Mouse (Mus musculus): ENCODE results near the gene Atp7b. TPM values are rescaled to one million over a fixed set of nuclear protein-coding genes. Genes with fewer than 3 reads are reported as not detected.

Gene Atp7b
- polyA plus RNA-seq, 1 experiment = 0.04 TPM

GRCm38 (mm10) chr8:21947311-21948017, 112.6 kb downstream of the Atp7b start:
- H3K79me2 ChIP-seq (ENCODE audit: control insufficient read depth, insufficient read depth) = no peaks in the 10 kb centered on the region
- no peak overlapping the region for H3K4me3 ChIP-seq (ENCODE audit: insufficient read depth, poor library complexity, severe bottlenecking)
- no peaks in the 10 kb centered on the region for H3K79me3 ChIP-seq (ENCODE audit: low read depth)
- no peak for TF ChIP-seq MYOG (IDR thresholded peaks at IDR 0.05; ENCODE audit: control insufficient read depth, extremely low read depth, insufficient read length)
- no peak for TF ChIP-seq MAX (IDR thresholded peaks at IDR 0.05)
- TF ChIP-seq CEBPB (IDR thresholded peaks at IDR 0.05; ENCODE audit: low read depth) = no peak
- no peak for TF ChIP-seq CTCF (IDR thresholded peaks at IDR 0.05; ENCODE audit: control insufficient read depth, insufficient read depth, insufficient read length)
- TF ChIP-seq MYOD1 (IDR thresholded peaks at IDR 0.05; ENCODE audit: control insufficient read depth, insufficient read length, low read depth) = no peak
- TF ChIP-seq FOSL1 (IDR thresholded peaks at IDR 0.05; ENCODE audit: insufficient read depth, low read length, poor library complexity, severe bottlenecking) = no peak
- TF ChIP-seq USF1 (IDR thresholded peaks at IDR 0.05; ENCODE audit: low read depth) = no peak
- no peaks in the 10 kb centered on the region for H3K36me3 ChIP-seq (ENCODE audit: control insufficient read depth, insufficient read depth)
- H3K27me3 ChIP-seq (ENCODE audit: control insufficient read depth, insufficient read depth, insufficient read length) = no peaks in the 10 kb centered on the region
- no peak overlapping the region for H3ac ChIP-seq (ENCODE audit: control insufficient read depth, insufficient read length, low read depth)

GRCm38 (mm10) chr8:21946462-21946861, 113.6 kb downstream of the Atp7b start, which contains the start of gene Defb13:
Gene Defb13 (plus strand): TSS chr8:21946762.
- TF ChIP-seq MYOD1 (IDR thresholded peaks at IDR 0.05; ENCODE audit: control insufficient read depth, insufficient read length, low read depth) (no peak), USF1 (IDR thresholded peaks at IDR 0.05; ENCODE audit: low read depth) (no peak), CTCF (IDR thresholded peaks at IDR 0.05; ENCODE audit: control insufficient read depth, insufficient read depth, insufficient read length) (no peak), FOSL1 (IDR thresholded peaks at IDR 0.05; ENCODE audit: insufficient read depth, low read length, poor library complexity, severe bottlenecking) (no peak), MAX (IDR thresholded peaks at IDR 0.05) (no peak), MYOG (IDR thresholded peaks at IDR 0.05; ENCODE audit: control insufficient read depth, extremely low read depth, insufficient read length) (no peak), CEBPB (IDR thresholded peaks at IDR 0.05; ENCODE audit: low read depth) (no peak)
- Histone ChIP-seq H3K4me3 (ENCODE audit: insufficient read depth, poor library complexity, severe bottlenecking) (no peak within 1 kb of the TSS), H3K27me3 (ENCODE audit: control insufficient read depth, insufficient read depth, insufficient read length) (no peaks in the 10 kb centered on the region), H3K79me3 (ENCODE audit: low read depth) (no peaks in the 10 kb centered on the region), H3K36me3 (ENCODE audit: control insufficient read depth, insufficient read depth) (no peaks in the 10 kb centered on the region), H3K79me2 (ENCODE audit: control insufficient read depth, insufficient read depth) (no peaks in the 10 kb centered on the region), H3ac (ENCODE audit: control insufficient read depth, insufficient read length, low read depth) (no peak within 1 kb of the TSS)

Other genes starting within 250 kb of the Atp7b start
- gene Defb50, start 236.8 kb downstream of the Atp7b start, polyA plus RNA-seq (2012; fragmentation: generic; extraction: Trizol) = not detected
- not detected for gene Defb2, start 220.4 kb downstream of the Atp7b start, polyA plus RNA-seq (2012; fragmentation: generic; extraction: Trizol)
- gene Defb10, start 201.4 kb downstream of the Atp7b start, polyA plus RNA-seq (2012; fragmentation: generic; extraction: Trizol) = not detected
- gene Defb9, start 174.9 kb downstream of the Atp7b start, polyA plus RNA-seq (2012; fragmentation: generic; extraction: Trizol) = not detected
- not detected for gene Defb11, start 153.9 kb downstream of the Atp7b start, polyA plus RNA-seq (2012; fragmentation: generic; extraction: Trizol)
- gene Defb15, start 127.6 kb downstream of the Atp7b start, polyA plus RNA-seq (2012; fragmentation: generic; extraction: Trizol) = not detected
- not detected for gene Defb35, start 122.0 kb downstream of the Atp7b start, polyA plus RNA-seq (2012; fragmentation: generic; extraction: Trizol)
- not detected for gene Defb13, start 113.5 kb downstream of the Atp7b start, polyA plus RNA-seq (2012; fragmentation: generic; extraction: Trizol)
- not detected for gene Fam90a1a, start 101.6 kb downstream of the Atp7b start, polyA plus RNA-seq (2012; fragmentation: generic; extraction: Trizol)
- gene Ccdc70, start 90.5 kb downstream of the Atp7b start, polyA plus RNA-seq (2012; fragmentation: generic; extraction: Trizol) = not detected
- 3.1 TPM for gene Alg11, start 416 bp upstream of the Atp7b start, polyA plus RNA-seq (2012; fragmentation: generic; extraction: Trizol)
- gene Nek5, start 64.7 kb upstream of the Atp7b start, polyA plus RNA-seq (2012; fragmentation: generic; extraction: Trizol) = not detected
- 1.4 TPM for gene Nek3, start 106.1 kb upstream of the Atp7b start, polyA plus RNA-seq (2012; fragmentation: generic; extraction: Trizol)
- 21.3 TPM for gene Ckap2, start 125.5 kb upstream of the Atp7b start, polyA plus RNA-seq (2012; fragmentation: generic; extraction: Trizol)
- 22.9 TPM for gene Vps36, start 132.5 kb upstream of the Atp7b start, polyA plus RNA-seq (2012; fragmentation: generic; extraction: Trizol)
- 0.04 TPM for gene Thsd1, start 167.0 kb upstream of the Atp7b start, polyA plus RNA-seq (2012; fragmentation: generic; extraction: Trizol)
- gene Tpte, start 223.1 kb upstream of the Atp7b start, polyA plus RNA-seq (2012; fragmentation: generic; extraction: Trizol) = not detected

Data from C2C12 (cell line).